Mouse (Mus musculus): ENCODE measurements at regions not wholly inside any gene's neighbourhood (a gene's known extent, or its start where the extent isn't known, plus 50 kb on each side); places are given as distances from the start of the nearest gene placed in this dataset.
"Not testable (repeated sequence)": the region's sequence is repeated elsewhere in the genome, so short reads cannot be mapped to it uniquely, and the experiment has no call there.

DNA sequence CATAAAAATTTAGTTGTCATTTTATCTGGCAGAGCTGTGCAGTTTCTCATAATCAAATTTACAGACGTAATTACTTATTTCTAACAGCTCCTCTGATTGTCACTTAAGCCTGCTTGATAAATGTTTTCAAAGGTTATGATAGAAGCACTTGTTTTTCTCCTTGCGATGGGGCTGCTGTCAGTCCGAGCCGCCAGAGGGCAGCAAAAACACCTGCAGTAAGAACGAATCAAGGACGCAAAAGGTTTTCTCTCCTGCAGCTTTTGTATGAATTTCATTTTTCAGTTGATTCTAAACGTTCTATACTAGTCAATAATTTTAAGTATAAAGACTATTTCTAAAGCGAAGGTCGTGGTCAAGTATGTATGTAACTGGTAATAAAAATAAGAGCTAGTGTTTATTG is 166.1 kb downstream of the AI429214 start:
- H3K4me1 ChIP-seq (ENCODE audit: control insufficient read depth, insufficient read depth, low read length), result no peaks in the 10 kb centered on the region
- WGBS, result 8% methylated on average over 9 of the region's 9 CpGs
- H3K27ac ChIP-seq (ENCODE audit: low read depth, low read length), result no peak overlapping the region

DNA sequence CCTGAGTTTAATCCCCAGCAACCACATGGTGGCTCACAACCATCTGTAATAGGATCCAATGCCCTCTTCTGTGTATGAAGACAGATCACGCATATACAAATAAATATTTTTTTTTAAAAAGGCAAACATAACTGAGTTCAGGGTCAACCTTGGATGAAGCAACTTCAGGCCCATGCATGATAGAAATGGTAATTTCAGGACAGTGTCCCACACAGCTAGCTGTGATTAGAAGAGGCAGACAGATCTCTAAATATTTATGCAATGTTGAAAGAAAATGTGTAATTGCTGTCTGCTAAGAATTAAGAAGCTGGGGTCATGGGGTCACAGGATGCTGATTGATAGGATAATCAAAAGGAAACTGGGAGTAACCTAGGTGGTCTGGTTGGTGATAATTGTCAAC is 203.5 kb downstream of the AI429214 start:
- no peak overlapping the region for H3K9ac ChIP-seq (replicated peaks; ENCODE audit: low read depth, low read length)

More for the DNA sequence above, 166.1 kb downstream of the AI429214 start:
- Histone ChIP-seq H3K27me3 (ENCODE audit: control insufficient read depth, insufficient read depth, low read length) (no peaks in the 10 kb centered on the region), H3K4me2 (ENCODE audit: low read depth, low read length) (no peak overlapping the region), H3K4me3 (ENCODE audit: low read depth, low read length) (no peak overlapping the region), H3K9me3 (ENCODE audit: control insufficient read depth, low read length) (no peaks in the 10 kb centered on the region), H3K9ac (replicated peaks; ENCODE audit: low read depth, low read length) (no peak overlapping the region), H3K36me3 (ENCODE audit: control insufficient read depth, insufficient read depth, low read length) (no peaks in the 10 kb centered on the region)
- ATAC-seq (ENCODE audit: low read depth), result peak; percentile 34

GRCm38 (mm10) chr8:37215894-37216293 is 222.5 kb downstream of the AI429214 start:
- no peaks in the 10 kb centered on the region for H3K9me3 ChIP-seq (ENCODE audit: control insufficient read depth, low read length)
- no peak overlapping the region for H3K9ac ChIP-seq (replicated peaks; ENCODE audit: low read depth, low read length)
- no peaks in the 10 kb centered on the region for H3K4me1 ChIP-seq (ENCODE audit: control insufficient read depth, insufficient read depth, low read length)
- 79% methylated on average over 4 of the region's 4 CpGs for WGBS
- no peaks in the 10 kb centered on the region for H3K36me3 ChIP-seq (ENCODE audit: control insufficient read depth, insufficient read depth, low read length)
- no peak overlapping the region for H3K4me3 ChIP-seq (ENCODE audit: low read depth, low read length)
- no peaks in the 10 kb centered on the region for H3K27me3 ChIP-seq (ENCODE audit: control insufficient read depth, insufficient read depth, low read length)
- no peak overlapping the region for H3K27ac ChIP-seq (ENCODE audit: low read depth, low read length)
- ATAC-seq (ENCODE audit: low read depth), result no peak
- no peak overlapping the region for H3K4me2 ChIP-seq (ENCODE audit: low read depth, low read length)

More for the DNA sequence above, 203.5 kb downstream of the AI429214 start:
- Histone ChIP-seq H3K27ac (ENCODE audit: low read depth, low read length) (no peak overlapping the region), H3K4me2 (ENCODE audit: low read depth, low read length) (no peak overlapping the region), H3K36me3 (ENCODE audit: control insufficient read depth, insufficient read depth, low read length) (no peaks in the 10 kb centered on the region), H3K9me3 (ENCODE audit: control insufficient read depth, low read length) (no peaks in the 10 kb centered on the region), H3K27me3 (ENCODE audit: control insufficient read depth, insufficient read depth, low read length) (no peaks in the 10 kb centered on the region), H3K4me1 (ENCODE audit: control insufficient read depth, insufficient read depth, low read length) (no peaks in the 10 kb centered on the region), H3K4me3 (ENCODE audit: low read depth, low read length) (no peak overlapping the region)
- no peak for ATAC-seq (ENCODE audit: low read depth)
- WGBS, result 90% methylated on average over 1 of the region's 1 CpGs

- Histone ChIP-seq H3K9ac (replicated peaks; ENCODE audit: low read depth, low read length) (no peak overlapping the region), H3K4me1 (ENCODE audit: control insufficient read depth, insufficient read depth, low read length) (no peaks in the 10 kb centered on the region), H3K27me3 (ENCODE audit: control insufficient read depth, insufficient read depth, low read length) (no peaks in the 10 kb centered on the region), H3K4me3 (ENCODE audit: low read depth, low read length) (no peak overlapping the region), H3K36me3 (ENCODE audit: control insufficient read depth, insufficient read depth, low read length) (no peaks in the 10 kb centered on the region), H3K4me2 (ENCODE audit: low read depth, low read length) (no peak overlapping the region), H3K9me3 (ENCODE audit: control insufficient read depth, low read length) (no peaks in the 10 kb centered on the region), H3K27ac (ENCODE audit: low read depth, low read length) (no peak overlapping the region)
- 83% methylated on average over 2 of the region's 2 CpGs for WGBS
- ATAC-seq (ENCODE audit: low read depth), result no peak
Observed at GRCm38 (mm10) chr8:37227091-37227490, 233.7 kb downstream of the AI429214 start.

- no peak for ATAC-seq (ENCODE audit: low read depth)
- Histone ChIP-seq H3K4me3 (ENCODE audit: low read depth, low read length) (no peak overlapping the region), H3K27me3 (ENCODE audit: control insufficient read depth, insufficient read depth, low read length) (no peaks in the 10 kb centered on the region), H3K4me1 (ENCODE audit: control insufficient read depth, insufficient read depth, low read length) (no peaks in the 10 kb centered on the region), H3K9me3 (ENCODE audit: control insufficient read depth, low read length) (no peaks in the 10 kb centered on the region), H3K9ac (replicated peaks; ENCODE audit: low read depth, low read length) (no peak overlapping the region), H3K27ac (ENCODE audit: low read depth, low read length) (no peak overlapping the region), H3K36me3 (ENCODE audit: control insufficient read depth, insufficient read depth, low read length) (no peaks in the 10 kb centered on the region), H3K4me2 (ENCODE audit: low read depth, low read length) (no peak overlapping the region)
- 83% methylated on average over 2 of the region's 2 CpGs for WGBS
Observed at GRCm38 (mm10) chr8:37237306-37237705, 243.9 kb downstream of the AI429214 start.

GRCm38 (mm10) chr8:37239354-37239753 is 245.9 kb downstream of the AI429214 start:
- H3K36me3 ChIP-seq (ENCODE audit: control insufficient read depth, insufficient read depth, low read length), result no peaks in the 10 kb centered on the region
- no peak overlapping the region for H3K4me2 ChIP-seq (ENCODE audit: low read depth, low read length)
- no peak overlapping the region for H3K4me3 ChIP-seq (ENCODE audit: low read depth, low read length)
- no peaks in the 10 kb centered on the region for H3K27me3 ChIP-seq (ENCODE audit: control insufficient read depth, insufficient read depth, low read length)
- H3K9ac ChIP-seq (replicated peaks; ENCODE audit: low read depth, low read length), result no peak overlapping the region
- ATAC-seq (ENCODE audit: low read depth), result no peak
- no peak overlapping the region for H3K27ac ChIP-seq (ENCODE audit: low read depth, low read length)
- H3K4me1 ChIP-seq (ENCODE audit: control insufficient read depth, insufficient read depth, low read length), result no peaks in the 10 kb centered on the region
- H3K9me3 ChIP-seq (ENCODE audit: control insufficient read depth, low read length), result no peaks in the 10 kb centered on the region

DNA sequence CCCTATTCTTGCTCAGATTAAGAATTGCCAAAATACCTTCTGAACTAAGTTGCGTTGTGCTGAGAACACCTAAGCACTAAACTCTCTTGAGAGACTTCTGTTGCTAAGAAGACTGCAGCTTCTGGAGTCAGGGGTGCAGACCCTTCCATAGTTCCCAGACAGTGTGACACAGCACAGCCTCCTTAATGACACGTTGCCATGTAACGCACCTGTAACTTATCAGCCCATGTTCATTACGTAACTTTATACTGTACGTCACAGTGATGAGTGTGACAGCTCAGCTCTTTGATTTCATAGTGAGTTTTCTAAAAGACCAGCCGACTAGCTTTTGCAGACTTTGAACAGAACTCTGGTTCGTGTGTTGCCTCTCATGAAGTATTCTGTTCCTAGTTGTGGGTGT is 257.8 kb downstream of the AI429214 start:
- not testable (repeated sequence) for H3K4me3 ChIP-seq (ENCODE audit: low read depth, low read length); H3K4me2 ChIP-seq (ENCODE audit: low read depth, low read length); H3K36me3 ChIP-seq (ENCODE audit: control insufficient read depth, insufficient read depth, low read length); H3K27me3 ChIP-seq (ENCODE audit: control insufficient read depth, insufficient read depth, low read length); ATAC-seq (ENCODE audit: low read depth); H3K4me1 ChIP-seq (ENCODE audit: control insufficient read depth, insufficient read depth, low read length); H3K9ac ChIP-seq (replicated peaks; ENCODE audit: low read depth, low read length); H3K9me3 ChIP-seq (ENCODE audit: control insufficient read depth, low read length); H3K27ac ChIP-seq (ENCODE audit: low read depth, low read length)
- 90% methylated on average over 7 of the region's 7 CpGs for WGBS

- H3K36me3 ChIP-seq (ENCODE audit: control insufficient read depth, insufficient read depth, low read length), result no peaks in the 10 kb centered on the region
- 51% methylated on average over 7 of the region's 7 CpGs for WGBS
- H3K4me2 ChIP-seq (ENCODE audit: low read depth, low read length), result no peak overlapping the region
- no peak overlapping the region for H3K9ac ChIP-seq (replicated peaks; ENCODE audit: low read depth, low read length)
- H3K27ac ChIP-seq (ENCODE audit: low read depth, low read length), result no peak overlapping the region
- ATAC-seq (ENCODE audit: low read depth), result no peak
- no peaks in the 10 kb centered on the region for H3K4me1 ChIP-seq (ENCODE audit: control insufficient read depth, insufficient read depth, low read length)
- no peak overlapping the region for H3K4me3 ChIP-seq (ENCODE audit: low read depth, low read length)
- H3K9me3 ChIP-seq (ENCODE audit: control insufficient read depth, low read length), result no peaks in the 10 kb centered on the region
- H3K27me3 ChIP-seq (ENCODE audit: control insufficient read depth, insufficient read depth, low read length), result no peaks in the 10 kb centered on the region
Observed at GRCm38 (mm10) chr8:37291069-37291850, 297.9 kb downstream of the AI429214 start.

Data from neural tube, embryonic 14.5 days (tissue).